Mouse (Mus musculus): ENCODE data around the gene Gm49388.
A peak's percentile ranks its signal among the peaks of the same experiment; 100 is the strongest.
"Not testable (repeated sequence)": the region's sequence is repeated elsewhere in the genome, so short reads cannot be mapped to it uniquely, and the experiment has no call there.

The Gm49388 gene

GRCm38 (mm10) chr7:127802313-127802712, 16.9 kb downstream of the Gm49388 start:
- DNase-seq = peak; percentile 87 to 88

DNA sequence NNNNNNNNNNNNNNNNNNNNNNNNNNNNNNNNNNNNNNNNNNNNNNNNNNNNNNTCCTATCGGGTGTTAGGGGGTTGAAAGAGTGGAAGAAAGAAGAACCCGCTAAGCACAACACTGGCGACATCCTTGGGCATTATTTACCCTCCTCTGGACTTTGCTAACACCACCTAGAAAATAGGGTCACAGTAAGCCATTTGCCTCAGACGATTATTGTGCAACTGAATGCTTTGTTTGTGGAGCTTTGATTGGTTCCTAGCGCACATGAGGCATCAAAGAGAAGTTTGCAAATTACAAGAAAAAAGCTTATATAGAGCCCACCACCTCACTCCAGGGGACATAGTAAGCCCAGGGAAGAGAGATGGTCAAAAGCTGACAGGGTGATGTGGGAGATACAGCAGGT, 23.4 kb downstream of the Gm49388 start:
- DNase-seq = no peak

DNA sequence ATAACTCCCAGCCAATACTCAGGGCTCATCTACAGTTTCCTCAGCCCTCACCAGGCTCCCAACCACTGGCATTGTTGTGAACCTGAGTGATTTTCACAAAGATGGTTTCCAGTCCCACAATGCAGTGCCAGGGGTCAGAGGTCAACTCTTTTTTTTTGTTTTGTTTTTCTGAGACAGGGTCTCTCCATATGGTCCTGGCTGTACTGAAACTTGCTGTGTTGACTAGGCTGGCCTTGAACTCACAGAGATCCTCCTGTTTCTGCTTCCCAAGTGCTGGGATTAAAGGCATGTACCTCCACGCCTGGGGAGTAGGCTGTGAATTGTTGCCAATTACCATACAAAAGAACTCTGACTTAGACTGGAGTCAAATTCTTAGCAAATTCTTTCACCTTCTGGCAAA, 24.4 kb downstream of the Gm49388 start:
- DNase-seq = no peak

DNA sequence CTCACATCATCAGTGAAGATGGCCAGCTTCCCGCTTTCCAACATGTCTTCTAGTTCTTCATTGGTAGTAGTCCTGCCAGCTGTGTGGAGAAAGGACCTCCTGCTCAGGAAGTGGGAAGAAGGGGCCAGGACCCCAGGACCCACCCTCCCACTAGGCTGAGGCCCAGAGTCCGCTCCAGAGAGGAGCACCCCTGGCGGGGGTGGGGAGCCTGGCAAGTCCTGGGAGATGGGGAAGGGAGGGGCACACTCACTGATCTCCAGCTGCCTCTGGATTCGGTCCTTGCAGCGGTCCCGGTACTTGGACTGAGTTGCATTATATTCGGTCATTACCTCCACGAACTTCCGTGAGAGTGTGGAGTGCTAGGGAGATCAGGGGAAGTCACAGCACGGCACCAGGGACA, 25.2 kb downstream of the Gm49388 start:
- peak in 1 of 2 experiments; percentile 43 for DNase-seq

GRCm38 (mm10) chr7:127811240-127811639, 25.8 kb downstream of the Gm49388 start:
- no peak for DNase-seq

DNA sequence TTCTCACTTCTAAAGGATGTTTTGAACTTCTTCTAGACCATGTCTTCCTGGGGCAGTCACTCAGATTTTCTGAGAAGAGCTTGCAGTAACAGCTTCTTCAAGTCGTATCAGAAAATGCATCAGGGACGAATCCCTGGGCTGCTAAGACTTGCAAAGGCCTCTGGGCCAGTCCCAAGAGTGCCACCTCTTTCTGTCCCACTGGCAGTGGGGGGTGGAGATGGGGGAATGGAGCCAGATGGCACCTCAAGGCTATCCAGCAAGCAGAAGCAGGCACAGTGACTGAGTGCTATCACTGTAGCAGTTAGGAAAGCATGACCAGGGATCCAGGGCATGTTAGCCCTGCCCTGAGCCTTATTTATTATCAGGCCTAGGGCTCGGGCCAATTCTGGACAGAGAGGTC, 26.9 kb downstream of the Gm49388 start:
- peak; percentile 62 to 75 for DNase-seq

DNA sequence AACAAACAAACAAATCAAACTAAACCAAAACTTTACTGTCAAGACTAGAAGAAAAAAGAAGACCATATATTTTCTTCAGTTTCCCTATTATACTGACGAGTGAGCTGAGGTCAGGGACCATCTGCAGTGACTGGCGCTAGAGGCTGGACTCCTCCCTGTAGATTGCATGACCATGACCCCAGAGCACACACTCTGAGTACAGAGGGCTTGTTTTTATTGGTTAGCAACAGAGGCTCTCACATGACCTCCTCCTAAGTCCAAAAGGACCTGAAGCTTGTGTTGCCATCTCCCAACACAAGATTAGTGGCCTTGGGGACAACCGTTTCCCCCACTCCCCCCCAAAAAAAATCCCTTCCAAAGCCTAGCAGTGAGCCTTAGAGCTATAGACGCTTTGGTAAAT, 28.4 kb downstream of the Gm49388 start:
- DNase-seq = no peak

DNA sequence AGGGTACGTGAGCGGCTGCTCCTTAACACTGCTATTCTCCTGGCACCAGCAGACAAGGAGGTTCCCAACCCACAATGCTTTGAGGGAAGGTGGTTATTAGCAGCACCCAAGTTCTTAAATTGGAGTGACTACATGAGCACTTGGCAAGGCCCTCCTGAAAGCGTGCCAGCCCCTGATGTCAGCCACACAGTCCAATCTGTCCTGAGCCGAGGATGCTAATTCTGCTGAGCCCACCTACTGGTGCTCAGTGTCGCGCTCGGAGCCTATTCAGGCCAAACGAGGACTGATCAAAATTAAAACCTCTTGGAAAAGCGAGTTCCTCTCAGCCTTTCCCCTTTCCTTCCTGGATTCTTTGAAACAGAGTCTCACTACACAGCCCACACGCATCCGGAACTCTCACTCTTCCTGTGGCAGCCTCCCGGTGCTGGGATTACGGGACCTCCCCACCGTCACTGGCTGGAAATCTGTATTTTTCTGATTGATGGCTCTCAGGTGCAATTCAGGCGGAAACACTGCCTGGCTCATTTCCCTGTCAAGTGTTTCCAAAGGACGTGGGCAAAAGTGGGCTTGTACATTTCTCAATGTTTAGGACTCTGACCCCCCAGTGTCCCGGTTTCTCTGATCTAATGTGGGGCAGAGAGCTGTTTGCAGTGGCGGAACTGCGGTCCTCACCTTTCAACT, 29.0 kb downstream of the Gm49388 start:
- DNase-seq = peak; percentile 98

DNA sequence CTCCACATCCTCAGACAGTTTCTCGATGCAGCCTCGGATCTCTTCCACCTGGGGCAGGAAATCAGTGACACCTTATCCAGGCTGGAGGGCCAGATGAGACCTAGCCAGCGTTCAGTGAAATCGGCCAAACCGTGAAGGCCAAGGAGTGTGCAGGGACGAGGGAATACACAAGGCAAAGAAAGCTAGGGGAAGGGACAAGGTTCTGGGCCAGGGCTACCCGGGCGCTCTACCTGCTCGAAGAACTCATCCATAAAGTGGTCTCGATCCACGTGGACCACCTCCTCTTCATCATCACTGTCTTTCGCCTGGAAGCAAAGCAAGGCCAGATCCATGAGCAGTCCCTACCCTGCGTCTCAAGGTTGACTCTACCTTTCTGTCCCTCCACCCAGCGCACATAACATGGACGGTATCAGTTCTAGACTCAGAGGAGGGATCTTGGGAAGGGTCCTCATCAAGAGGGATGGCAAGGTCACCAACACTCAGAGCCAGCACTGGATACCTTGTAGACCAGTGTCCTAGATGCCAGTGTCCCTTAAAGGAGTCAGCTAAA, 29.8 kb downstream of the Gm49388 start:
- peak; percentile 33 to 42 for DNase-seq

DNA sequence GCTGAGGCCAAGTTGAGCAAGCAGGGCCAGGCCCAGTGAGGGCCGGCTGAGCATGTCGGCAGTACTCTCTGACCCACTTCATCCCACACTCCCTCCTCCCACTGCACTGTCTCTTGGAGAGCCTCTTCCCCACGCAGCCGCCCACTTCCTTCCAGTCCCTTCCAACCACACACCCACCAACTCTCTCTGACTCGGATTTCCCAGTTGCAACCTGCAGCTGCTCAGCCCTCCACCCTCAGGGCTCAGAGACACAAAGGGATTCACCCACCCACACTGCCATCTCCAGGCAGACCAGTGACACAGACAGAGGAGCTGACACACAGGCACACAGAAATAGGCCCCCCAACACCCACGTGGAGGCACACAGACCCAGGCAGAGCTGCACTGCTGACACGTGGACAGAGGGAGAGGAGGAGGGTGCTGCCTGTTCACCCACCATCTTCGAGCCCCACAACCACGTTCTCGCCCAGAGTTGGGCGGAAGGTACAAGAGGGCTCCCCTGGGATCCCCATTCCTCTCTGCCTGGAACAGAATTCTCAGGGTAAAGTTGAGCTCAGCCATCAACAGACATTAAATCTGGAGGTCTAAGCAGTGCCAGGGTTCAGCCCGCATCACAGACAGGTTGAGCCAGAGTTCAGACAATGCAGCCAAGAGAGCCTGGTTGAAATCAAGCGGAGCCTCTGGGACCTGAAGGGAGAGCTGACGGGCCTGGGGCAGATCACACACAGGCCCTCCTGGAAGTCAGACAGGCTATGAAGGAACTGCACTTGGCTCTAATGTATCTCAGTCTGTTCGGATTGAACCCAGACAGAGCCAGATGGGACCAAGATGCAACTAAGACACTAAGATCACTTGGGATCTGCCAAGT, 30.8 kb downstream of the Gm49388 start:
- peak; percentile 65 to 72 for DNase-seq

DNA sequence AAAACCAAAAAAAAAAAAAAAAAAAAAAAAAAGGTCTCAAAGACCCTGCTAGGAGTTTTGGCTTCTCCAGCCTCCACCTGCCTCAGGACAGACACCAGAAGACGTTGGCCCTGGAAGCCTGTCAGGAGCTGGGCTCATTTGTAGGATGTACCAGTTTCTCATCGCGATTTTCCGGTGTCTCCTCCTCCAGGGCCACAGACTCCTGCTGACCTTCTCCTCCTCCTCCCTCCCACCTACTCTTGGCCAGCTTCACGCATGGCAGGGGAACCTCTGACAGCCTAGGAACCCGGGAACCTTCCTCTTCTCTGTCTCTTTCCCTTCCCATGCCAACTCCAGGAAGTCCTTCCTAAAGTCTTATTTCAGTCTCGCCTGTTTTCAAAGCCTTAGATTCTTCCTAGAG, 31.6 kb downstream of the Gm49388 start:
- peak; percentile 47 to 57 for DNase-seq

DNA sequence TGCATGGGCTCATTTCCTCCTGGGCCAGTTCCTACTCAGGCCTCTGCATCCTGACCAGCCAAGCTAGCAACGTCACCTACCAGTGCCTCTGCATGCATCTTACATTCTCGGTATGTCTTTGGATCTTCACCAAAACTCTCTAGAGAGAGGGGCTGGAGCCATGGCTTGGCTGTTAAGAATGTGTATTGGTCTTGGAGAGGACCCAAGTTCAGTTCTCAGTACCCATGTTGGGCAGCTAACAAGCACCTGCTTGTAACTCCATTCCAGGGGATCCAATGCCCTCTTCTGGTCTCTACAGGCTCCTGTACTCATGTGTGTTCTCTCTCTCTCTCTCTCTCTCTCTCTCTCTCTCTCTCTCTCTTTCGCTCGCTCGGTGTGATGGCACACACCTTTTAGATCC, 32.4 kb downstream of the Gm49388 start:
- peak in 1 of 2 experiments; percentile 29 for DNase-seq

GRCm38 (mm10) chr7:127820836-127821509, 35.6 kb downstream of the Gm49388 start:
- peak in 1 of 2 experiments; percentile 30 for DNase-seq

GRCm38 (mm10) chr7:127822494-127822893, 37.1 kb downstream of the Gm49388 start:
- DNase-seq = no peak

- DNase-seq = peak; percentile 74 to 76
Measured at GRCm38 (mm10) chr7:127823236-127824171, 38.1 kb downstream of the Gm49388 start.

GRCm38 (mm10) chr7:127824176-127824871, 38.9 kb downstream of the Gm49388 start, which contains the start of the genes Stx4a and Stx1b:
Gene Stx4a, plus strand, starts transcription at chr7:127824294.
Gene Stx1b, minus strand, starts transcription at chr7:127824549.
- DNase-seq = peak; percentile 90 to 95

DNA sequence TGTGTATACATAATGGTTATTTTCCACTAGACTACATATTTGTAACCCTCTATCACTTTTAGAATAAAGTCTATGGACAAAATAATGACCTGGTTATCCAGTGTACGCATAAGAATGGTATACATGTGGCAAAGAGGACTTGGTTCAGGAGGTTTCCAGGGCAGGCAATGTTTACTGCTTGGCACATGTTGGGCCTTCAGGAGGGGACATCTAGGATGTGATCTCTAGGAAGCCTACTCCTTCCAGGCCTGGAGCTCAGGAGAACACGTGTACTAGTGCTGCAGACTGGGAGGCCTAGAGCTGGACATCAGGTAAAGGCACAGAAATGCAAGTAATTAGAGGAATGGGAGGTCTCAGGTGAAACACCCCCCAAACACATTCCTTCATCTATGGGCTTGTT, 50.1 kb downstream of the Gm49388 start:
- DNase-seq = no peak

DNA sequence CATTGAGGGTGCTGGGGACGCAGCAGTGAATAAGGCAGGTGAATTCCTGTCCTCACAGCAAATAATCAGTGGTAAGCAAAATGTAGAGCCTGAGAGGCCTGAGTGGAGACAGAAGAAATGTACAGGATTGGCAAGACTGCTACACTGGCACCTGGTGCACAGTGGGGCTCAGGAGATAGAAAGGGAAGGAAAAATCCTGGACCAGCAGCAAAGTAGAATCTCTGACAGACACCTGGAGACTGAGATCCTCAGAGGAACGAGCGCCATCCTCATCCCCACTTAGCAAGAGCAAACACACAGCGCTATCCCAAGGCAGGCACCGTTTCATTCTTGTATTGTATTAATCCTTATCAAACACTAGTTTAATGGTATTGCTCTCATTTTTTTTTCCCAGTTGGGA, 52.1 kb downstream of the Gm49388 start:
- DNase-seq = peak; percentile 72 to 73

GRCm38 (mm10) chr7:127837878-127838277, 52.5 kb downstream of the Gm49388 start:
- DNase-seq = peak in 1 of 2 experiments; percentile 55

DNA sequence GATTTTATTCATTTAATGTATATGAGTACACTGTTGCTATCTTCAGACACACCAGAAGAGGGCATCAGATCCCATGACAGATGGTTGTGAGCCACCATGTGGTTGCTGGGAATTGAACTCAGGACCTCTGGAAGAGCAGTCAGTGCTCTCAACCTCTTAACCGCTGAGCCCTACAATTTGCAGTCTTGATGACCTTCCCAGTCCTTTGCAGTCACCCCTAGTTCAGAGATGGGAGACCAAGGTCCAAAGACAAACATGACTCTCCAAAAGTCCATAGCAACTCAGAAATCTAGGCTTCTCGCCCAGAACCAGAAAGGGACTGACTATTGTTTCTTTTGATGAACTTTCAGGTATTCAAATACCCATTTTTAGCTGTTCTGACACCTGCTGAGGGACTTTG, 54.6 kb downstream of the Gm49388 start:
- not testable (repeated sequence) for DNase-seq

DNA sequence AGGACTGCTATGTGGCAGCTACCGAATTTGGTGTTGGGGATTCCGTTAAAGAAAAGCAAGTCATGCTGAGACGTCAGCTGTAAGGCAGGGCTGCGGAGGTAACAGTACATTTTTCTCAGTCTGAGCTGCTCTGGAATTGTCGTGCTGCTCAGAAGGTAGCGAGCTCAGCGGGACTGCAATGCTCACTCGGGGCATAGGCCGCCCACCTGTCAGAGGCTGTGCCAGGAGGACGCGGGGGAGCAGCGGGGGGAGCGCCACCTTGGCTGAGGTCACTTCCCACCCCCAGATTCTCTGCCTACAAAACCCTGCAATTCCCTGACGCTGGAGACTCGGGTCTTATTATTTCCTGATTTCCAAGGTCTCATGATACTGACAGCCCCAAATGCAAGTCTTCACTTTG, 55.5 kb downstream of the Gm49388 start:
- DNase-seq = peak; percentile 86 to 88

All from cerebellum, postnatal 25 days (tissue).